In genomic region chr8:104640831-104641370, GRCm38 (mm10) we compare ENCODE assay signal across 8 mouse cellular contexts. TPM values are rescaled to one million over a fixed set of nuclear protein-coding genes. Genes with fewer than 3 reads are reported as not detected.
A peak's percentile ranks its signal among the peaks of the same experiment; 100 is the strongest.
DNase-seq lines count a peak whose midpoint lies in the region; ATAC-seq lines count a peak whose summit lies in the region.

No protein-coding gene starts in this region.

- peaks cover 15% of the 10 kb centered on the region for H3K4me1 ChIP-seq in lung, embryonic 15.5 days
- H3K4me1 ChIP-seq in embryonic facial prominence, embryonic 15.5 days = peaks cover 18% of the 10 kb centered on the region
- peaks cover 17% of the 10 kb centered on the region for H3K4me1 ChIP-seq in hindbrain, embryonic 16.5 days (ENCODE audit: control insufficient read depth, insufficient read depth, low read depth, low read length)
- peaks cover 22% of the 10 kb centered on the region for H3K4me1 ChIP-seq in midbrain, embryonic 13.5 days (replicated peaks)

- WGBS in lung, embryonic 15.5 days = 6% methylated on average over 25 of the region's 25 CpGs
- WGBS in embryonic facial prominence, embryonic 15.5 days = 6% methylated on average over 25 of the region's 25 CpGs
- 15% methylated on average over 25 of the region's 25 CpGs for WGBS in hindbrain, embryonic 16.5 days
- 16% methylated on average over 25 of the region's 25 CpGs for WGBS in midbrain, embryonic 13.5 days

- no peak for DNase-seq in lung, postnatal 10 days
- DNase-seq in left cerebral cortex, adult 8-10 months (ENCODE audit: low spot score in 2 of 2) = no peak
- no peak for DNase-seq in right cerebral cortex, adult 18-20 months
- no peak for DNase-seq in gastrocnemius, adult 8-10 months (ENCODE audit: low spot score in 2 of 2)

- peak overlapping the region; percentile 81 for H3K9ac ChIP-seq in lung, embryonic 15.5 days
- peak overlapping the region; percentile 75 for H3K9ac ChIP-seq in embryonic facial prominence, embryonic 15.5 days
- peak overlapping the region; percentile 89 for H3K9ac ChIP-seq in hindbrain, embryonic 16.5 days (ENCODE audit: low read depth, low read length)
- peak overlapping the region; percentile 89 for H3K9ac ChIP-seq in midbrain, embryonic 13.5 days (replicated peaks)

- peak overlapping the region; percentile 81 for H3K4me2 ChIP-seq in lung, embryonic 15.5 days
- H3K4me2 ChIP-seq in embryonic facial prominence, embryonic 15.5 days (replicated peaks) = peak overlapping the region; percentile 89
- peak overlapping the region; percentile 90 for H3K4me2 ChIP-seq in hindbrain, embryonic 16.5 days (ENCODE audit: low read length)
- H3K4me2 ChIP-seq in midbrain, embryonic 13.5 days (replicated peaks) = peak overlapping the region; percentile 97

- peak overlapping the region; percentile 97 for H3K4me3 ChIP-seq in lung, embryonic 15.5 days
- peak overlapping the region; percentile 65 for H3K4me3 ChIP-seq in embryonic facial prominence, embryonic 15.5 days (replicated peaks)
- peak overlapping the region; percentile 85 for H3K4me3 ChIP-seq in hindbrain, embryonic 16.5 days (ENCODE audit: low read length)
- peak overlapping the region; percentile 91 for H3K4me3 ChIP-seq in midbrain, embryonic 13.5 days (replicated peaks)

- H3K27me3 ChIP-seq in lung, embryonic 15.5 days = no peaks in the 10 kb centered on the region
- H3K27me3 ChIP-seq in embryonic facial prominence, embryonic 15.5 days = no peaks in the 10 kb centered on the region
- no peaks in the 10 kb centered on the region for H3K27me3 ChIP-seq in hindbrain, embryonic 16.5 days (replicated peaks; ENCODE audit: control insufficient read depth, insufficient read depth, low read length)
- no peaks in the 10 kb centered on the region for H3K27me3 ChIP-seq in midbrain, embryonic 13.5 days

- H3K9me3 ChIP-seq in lung, embryonic 15.5 days = no peaks in the 10 kb centered on the region
- H3K9me3 ChIP-seq in embryonic facial prominence, embryonic 15.5 days (replicated peaks) = no peaks in the 10 kb centered on the region
- no peaks in the 10 kb centered on the region for H3K9me3 ChIP-seq in hindbrain, embryonic 16.5 days (ENCODE audit: control insufficient read depth, low read length)
- H3K9me3 ChIP-seq in midbrain, embryonic 13.5 days = no peaks in the 10 kb centered on the region

- no peak for ATAC-seq in lung, embryonic 15.5 days (ENCODE audit: borderline replicate concordance, extremely low read depth, low FRiP score, low TSS enrichment)
- ATAC-seq in embryonic facial prominence, embryonic 15.5 days (ENCODE audit: insufficient number of reproducible peaks, low FRiP score, low TSS enrichment, low read depth) = no peak
- ATAC-seq in hindbrain, embryonic 16.5 days = 0 out of 2 replicates have a peak, but pooled peaks have one; percentile 13
- ATAC-seq in midbrain, embryonic 13.5 days = no peak; the same call in 1 of the 2 replicates

- no peak overlapping the region for H3K27ac ChIP-seq in lung, embryonic 15.5 days
- H3K27ac ChIP-seq in embryonic facial prominence, embryonic 15.5 days (replicated peaks) = 0 out of 2 replicates have a peak overlapping the region, but pooled peaks have one; percentile 52
- no peak overlapping the region for H3K27ac ChIP-seq in hindbrain, embryonic 16.5 days (ENCODE audit: low read depth, low read length)
- H3K27ac ChIP-seq in midbrain, embryonic 13.5 days = 0 out of 2 replicates have a peak overlapping the region, but pooled peaks have one; percentile 80

- H3K36me3 ChIP-seq in lung, embryonic 15.5 days = peaks cover 20% of the 10 kb centered on the region
- H3K36me3 ChIP-seq in embryonic facial prominence, embryonic 15.5 days = peaks cover 17% of the 10 kb centered on the region; the same call in 1 of the 2 replicates
- H3K36me3 ChIP-seq in hindbrain, embryonic 16.5 days (ENCODE audit: control insufficient read depth, insufficient read depth, low read length) = peaks cover 5% of the 10 kb centered on the region
- H3K36me3 ChIP-seq in midbrain, embryonic 13.5 days = peaks cover 14% of the 10 kb centered on the region

RNA-seq across cellular contexts. Expression of gene Ciao2b, which starts 0.9 kb away (rescaled TPM):
- polyA plus RNA-seq in lung, embryonic 15.5 days (2015; fragmentation: Nextera tagmentation; extraction: Ambion mirVana) = 102 and 107 TPM in 2 replicates
- 90.6 and 91.9 TPM in 2 replicates for polyA plus RNA-seq in embryonic facial prominence, embryonic 15.5 days (2015; fragmentation: Nextera tagmentation; extraction: Ambion mirVana)
- polyA plus RNA-seq in hindbrain, embryonic 16.5 days (2015; fragmentation: Nextera tagmentation; extraction: Ambion mirVana) = 124 and 136 TPM in 2 replicates
- 137 and 141 TPM in 2 replicates for polyA plus RNA-seq in midbrain, embryonic 13.5 days (2015; fragmentation: Nextera tagmentation; extraction: Ambion mirVana)
- total RNA-seq in left cerebral cortex, adult 8-10 months (2022) = 10 to 100 TPM; 28.4 to 34.8 (median 31.5) TPM
- total RNA-seq in gastrocnemius, adult 8-10 months (2022) = 10 to 100 TPM; 36.1 to 46.5 (median 41.2) TPM

RNA-seq across cellular contexts. Expression of gene Rrad, which starts 9.8 kb away (rescaled TPM):
- polyA plus RNA-seq in lung, embryonic 15.5 days (2015; fragmentation: Nextera tagmentation; extraction: Ambion mirVana) = 20.1 and 24.8 TPM in 2 replicates
- 22.8 and 31.0 TPM in 2 replicates for polyA plus RNA-seq in embryonic facial prominence, embryonic 15.5 days (2015; fragmentation: Nextera tagmentation; extraction: Ambion mirVana)
- polyA plus RNA-seq in hindbrain, embryonic 16.5 days (2015; fragmentation: Nextera tagmentation; extraction: Ambion mirVana) = 3.0 and 4.8 TPM in 2 replicates
- 2.8 and 3.3 TPM in 2 replicates for polyA plus RNA-seq in midbrain, embryonic 13.5 days (2015; fragmentation: Nextera tagmentation; extraction: Ambion mirVana)
- total RNA-seq in left cerebral cortex, adult 8-10 months (2022) = 1 to 10 TPM; 2.0 to 3.3 (median 2.5) TPM
- total RNA-seq in gastrocnemius, adult 8-10 months (2022) = 1 to 10 TPM; 3.7 to 9.5 (median 5.0) TPM

RNA-seq across cellular contexts. Expression of gene Cdh16, which starts 16.7 kb away (rescaled TPM):
- 53.5 TPM in 2 replicates for polyA plus RNA-seq in lung, embryonic 15.5 days (2015; fragmentation: Nextera tagmentation; extraction: Ambion mirVana)
- polyA plus RNA-seq in embryonic facial prominence, embryonic 15.5 days (2015; fragmentation: Nextera tagmentation; extraction: Ambion mirVana) = 0.40 TPM in 1 of 2 replicates, not detected in the other
- polyA plus RNA-seq in hindbrain, embryonic 16.5 days (2015; fragmentation: Nextera tagmentation; extraction: Ambion mirVana) = 0.21 TPM in 1 of 2 replicates, not detected in the other
- not detected in 2 replicates for polyA plus RNA-seq in midbrain, embryonic 13.5 days (2015; fragmentation: Nextera tagmentation; extraction: Ambion mirVana)
- total RNA-seq in left cerebral cortex, adult 8-10 months (2022) = not detected
- total RNA-seq in gastrocnemius, adult 8-10 months (2022) = under 1 TPM in 1 of 4 experiments, not detected in 3; 0.47 TPM

RNA-seq across cellular contexts. Expression of gene Pdp2, which starts 49.6 kb away (rescaled TPM):
- polyA plus RNA-seq in lung, embryonic 15.5 days (2015; fragmentation: Nextera tagmentation; extraction: Ambion mirVana) = 8.8 and 9.2 TPM in 2 replicates
- 9.0 and 9.3 TPM in 2 replicates for polyA plus RNA-seq in embryonic facial prominence, embryonic 15.5 days (2015; fragmentation: Nextera tagmentation; extraction: Ambion mirVana)
- polyA plus RNA-seq in hindbrain, embryonic 16.5 days (2015; fragmentation: Nextera tagmentation; extraction: Ambion mirVana) = 20.1 and 20.5 TPM in 2 replicates
- 17.4 and 19.8 TPM in 2 replicates for polyA plus RNA-seq in midbrain, embryonic 13.5 days (2015; fragmentation: Nextera tagmentation; extraction: Ambion mirVana)
- 10 to 100 TPM in 3 of 4 experiments, 1 to 10 TPM in 1; 9.0 to 11.6 (median 10.4) TPM for total RNA-seq in left cerebral cortex, adult 8-10 months (2022)
- 1 to 10 TPM; 2.0 to 4.6 (median 4.4) TPM for total RNA-seq in gastrocnemius, adult 8-10 months (2022)

Comparison
In these comparisons a context has a peak if more than half of its experiments do, and no peak if none do; other contexts are left out.
1. H3K27ac ChIP-seq: peak in embryonic facial prominence, embryonic 15.5 days (single experiment) and midbrain, embryonic 13.5 days (single experiment); none in lung, embryonic 15.5 days (single experiment) and hindbrain, embryonic 16.5 days (single experiment).
2. RNA of gene Cdh16, which starts 16.7 kb away (polyA plus RNA-seq): 53.5 TPM in lung, embryonic 15.5 days; 0.40 TPM in embryonic facial prominence, embryonic 15.5 days, 0.21 TPM in hindbrain, embryonic 16.5 days and not detected in midbrain, embryonic 13.5 days; every median in the first group is over 10 times any median in the second.
3. Peak in every context shown above with its lines, with median percentiles within 50 percentile points of each other: H3K4me2 ChIP-seq, H3K4me3 ChIP-seq and H3K9ac ChIP-seq.